Mouse (Mus musculus) ES-E14 (cell line): ENCODE measurements at regions not wholly inside any gene's neighbourhood (a gene's known extent, or its start where the extent isn't known, plus 50 kb on each side); places are given as distances from the start of the nearest gene placed in this dataset.

Experiments used
- DNase-seq: peaks from one replicate; pipeline ENCODE4 v3.0.0-alpha.2; 2013; ENCODE audit warnings: low read depth, low spot score
- H3K27ac ChIP-seq: 2 replicates; pipeline ENCODE4 v1.5.1; 2012; ENCODE audit warnings: low read depth, mild to moderate bottlenecking, low read length, moderate library complexity, mixed read lengths; ENCODE audit not compliant: poor library complexity, insufficient read depth, severe bottlenecking
- H3K36me3 ChIP-seq: 2 replicates; pipeline ENCODE4 v1.6.1; 2012; ENCODE audit warnings: mild to moderate bottlenecking, low read length, moderate library complexity, mixed read lengths; ENCODE audit not compliant: control insufficient read depth, poor library complexity, insufficient read depth, severe bottlenecking
- H3K4me1 ChIP-seq, 2 experiments: fragments of 150-350 bp in 1 of 2; sonication (generic) in 1 of 2; 2 replicates each; pipeline ENCODE4 v1.6.1; 2012; ENCODE audit warnings: low read length in 2 of 2, mild to moderate bottlenecking in 1 of 2, mixed read lengths in 1 of 2; ENCODE audit not compliant: control insufficient read depth in 2 of 2, insufficient read depth in 2 of 2, poor library complexity in 1 of 2
- H3K4me3 ChIP-seq, 2 experiments: fragments of 150-350 bp in 1 of 2; sonication (generic) in 1 of 2; 2 replicates each; pipeline ENCODE4 v1.5.1; 2012; ENCODE audit warnings: low read length in 2 of 2, low read depth in 1 of 2, mild to moderate bottlenecking in 1 of 2, mixed read lengths in 1 of 2; ENCODE audit not compliant: insufficient read depth in 1 of 2, poor library complexity in 1 of 2, severe bottlenecking in 1 of 2
- H3K9ac ChIP-seq: 2 replicates; pipeline ENCODE4 v1.6.1; 2012; ENCODE audit warnings: low read depth, mild to moderate bottlenecking, low read length, mixed read lengths; ENCODE audit not compliant: poor library complexity, insufficient read depth, severe bottlenecking
- H3K9me3 ChIP-seq: fragments of 150-350 bp; sonication (generic); 2 replicates; pipeline ENCODE4 v1.6.1; 2012; ENCODE audit warnings: low read depth, mild to moderate bottlenecking, low read length; ENCODE audit not compliant: control insufficient read depth, insufficient read depth
- CHD2 ChIP-seq: IDR thresholded peaks from 2 replicates; pipeline ENCODE4 v1.6.1; 2014; ENCODE audit warnings: mild to moderate bottlenecking, low read depth, low read length, inconsistent platforms
- HCFC1 ChIP-seq: IDR thresholded peaks from 2 replicates; pipeline ENCODE4 v1.6.1; 2012; ENCODE audit warnings: low read length, inconsistent platforms, borderline replicate concordance; ENCODE audit not compliant: insufficient read depth
- MAFK ChIP-seq: IDR thresholded peaks from 2 replicates; pipeline ENCODE4 v1.6.1; 2014; ENCODE audit warnings: mild to moderate bottlenecking, low read depth, low read length, inconsistent platforms; ENCODE audit not compliant: insufficient read depth
- ZC3H11A ChIP-seq: IDR thresholded peaks from 2 replicates; pipeline ENCODE4 v1.6.1; 2012; ENCODE audit warnings: low read depth, mild to moderate bottlenecking, inconsistent platforms, low read length, borderline replicate concordance
- ZNF384 ChIP-seq: IDR thresholded peaks from 2 replicates; pipeline ENCODE4 v1.6.1; 2012; ENCODE audit warnings: low read depth, low read length, inconsistent platforms
- in situ Hi-C, 2 experiments: fragments of 600-800 bp; cut with MboI; formaldehyde crosslinking; loops; one replicate each; pipeline ENCODE4 v1.15.1; 2025; ENCODE audit warnings: low sequenced_read_pairs in 2 of 2, inconsistent platforms in 1 of 2; ENCODE audit not compliant: unreplicated experiment in 2 of 2

DNA sequence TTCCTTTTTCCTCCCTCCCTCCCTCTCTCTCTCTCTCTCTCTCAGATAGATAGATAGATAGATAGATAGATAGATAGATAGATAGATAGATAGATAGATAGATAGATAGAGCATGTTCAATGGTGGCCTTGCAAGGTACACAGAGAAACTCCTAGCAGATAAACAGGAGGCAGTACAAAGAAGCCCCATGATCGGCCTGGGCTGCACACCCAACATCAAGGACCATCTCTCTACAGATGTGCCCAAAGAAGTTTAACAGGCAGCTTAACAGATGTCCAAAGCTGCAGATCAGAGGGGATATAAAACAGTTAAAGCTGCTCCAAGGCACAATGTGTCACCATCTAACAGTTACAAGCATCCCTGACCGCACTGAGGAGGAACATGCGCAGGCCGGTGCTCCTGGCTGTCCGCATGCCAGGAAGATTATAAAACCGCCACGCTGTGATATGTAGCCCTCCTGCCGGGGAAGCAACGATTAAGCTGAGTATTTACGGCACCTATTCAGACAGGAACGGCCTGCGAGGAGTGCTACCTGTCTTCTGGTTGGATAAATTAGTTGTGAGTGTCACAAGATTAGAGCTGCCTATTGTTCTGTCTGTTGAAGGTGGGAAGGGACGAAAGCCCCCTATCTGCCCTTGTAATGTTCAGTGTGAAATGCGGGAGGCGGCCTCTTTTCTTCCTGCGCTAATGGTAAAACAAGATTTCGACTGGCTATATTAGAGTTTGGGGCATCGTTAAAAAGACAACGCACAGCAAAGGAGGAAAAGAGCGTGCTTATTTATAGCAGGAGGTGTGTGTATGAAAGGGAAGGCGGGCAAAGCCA, 81.9 kb upstream of the Bnip2 start:
- H3K4me1 ChIP-seq, result 0 out of 4 replicates have a peak, but pooled peaks cover 0 to 2% of the 10 kb centered on the region in 2 experiments
- DNase-seq, result no peak
- H3K9me3 ChIP-seq, result no peaks in the 10 kb centered on the region
- TF ChIP-seq ZNF384 (no peak), HCFC1 (no peak), ZC3H11A (no peak), CHD2 (no peak), MAFK (no peak)
- no peak overlapping the region for H3K9ac ChIP-seq
- H3K36me3 ChIP-seq, result no peaks in the 10 kb centered on the region
- H3K4me3 ChIP-seq, result no peak overlapping the region
- in situ Hi-C loops, result no loop called here
- H3K27ac ChIP-seq, result no peak overlapping the region

DNA sequence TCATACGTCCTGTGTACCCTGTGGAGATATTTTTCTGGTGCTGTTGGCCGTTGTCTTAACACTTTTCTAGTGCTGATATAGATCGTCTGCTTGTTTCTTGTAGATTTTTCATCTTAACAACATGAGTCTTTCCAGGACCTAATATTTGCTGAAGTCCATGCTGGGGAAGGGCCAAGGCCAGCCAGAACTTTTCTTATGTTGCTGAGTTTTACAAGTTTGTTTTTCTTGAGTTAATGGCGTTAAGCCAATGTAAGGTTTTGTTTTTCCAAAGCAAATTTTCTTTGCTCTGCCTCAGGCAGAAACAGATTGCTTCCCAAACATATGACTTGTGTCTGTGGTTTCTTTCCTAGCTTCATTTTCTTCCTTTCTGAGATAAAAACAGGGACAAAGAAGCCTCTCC, 78.6 kb upstream of the Bnip2 start:
- Histone ChIP-seq H3K9me3 (no peaks in the 10 kb centered on the region), H3K4me1 (0 out of 4 replicates have a peak, but pooled peaks cover 0 to 2% of the 10 kb centered on the region in 2 experiments), H3K36me3 (no peaks in the 10 kb centered on the region), H3K27ac (no peak overlapping the region), H3K4me3 (no peak overlapping the region), H3K9ac (no peak overlapping the region)
- no peak for TF ChIP-seq HCFC1
- no peak for TF ChIP-seq ZNF384
- no peak for TF ChIP-seq ZC3H11A
- TF ChIP-seq MAFK, result no peak
- no peak for TF ChIP-seq CHD2
- DNase-seq, result no peak
- in situ Hi-C loops, result no loop called here

DNA sequence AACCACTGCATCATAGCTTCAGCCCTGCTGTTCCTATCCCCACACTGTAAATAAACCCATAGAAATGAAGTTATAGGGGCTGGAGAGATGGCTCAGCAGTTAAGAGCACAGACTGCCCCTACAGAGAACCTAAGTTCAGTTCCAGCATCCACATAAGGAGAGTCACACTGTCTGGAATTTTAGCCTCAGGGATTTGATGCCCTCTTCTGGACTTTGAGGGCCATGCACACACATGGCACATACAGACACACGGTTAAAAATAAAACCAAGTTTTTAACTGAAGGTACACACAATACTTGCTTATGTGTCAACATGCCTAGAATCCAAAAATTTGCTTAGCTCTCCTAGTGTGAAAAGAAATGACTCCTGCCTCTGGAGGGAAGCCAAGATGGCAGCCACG, 61.1 kb upstream of the Bnip2 start:
- Histone ChIP-seq H3K9ac (no peak overlapping the region), H3K4me3 (no peak overlapping the region), H3K27ac (no peak overlapping the region), H3K4me1 (no peaks in the 10 kb centered on the region), H3K9me3 (no peaks in the 10 kb centered on the region), H3K36me3 (no peaks in the 10 kb centered on the region)
- TF ChIP-seq CHD2, result no peak
- TF ChIP-seq ZNF384, result no peak
- TF ChIP-seq HCFC1, result no peak
- no peak for TF ChIP-seq ZC3H11A
- no peak for TF ChIP-seq MAFK
- DNase-seq, result no peak
- in situ Hi-C loops, result no loop called here

DNA sequence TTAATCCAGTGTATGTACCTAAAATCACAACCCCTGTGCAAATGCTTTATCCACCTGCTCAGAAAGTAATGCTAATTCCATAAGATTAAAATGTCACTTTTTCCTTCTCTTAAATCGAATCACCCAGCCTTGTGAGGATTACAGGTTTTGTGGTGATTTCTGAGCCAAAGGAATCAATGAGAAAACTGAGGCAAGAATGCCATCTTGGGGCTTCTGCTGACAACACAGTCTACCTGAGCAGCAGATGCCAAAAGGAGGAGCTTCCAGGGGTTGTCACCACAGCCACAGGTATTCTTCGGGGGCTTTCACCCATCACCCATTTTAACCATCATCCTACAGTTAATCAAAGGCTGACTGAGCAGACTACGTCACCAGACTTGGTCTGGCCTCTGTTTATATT, 51.4 kb upstream of the Bnip2 start:
- no peak overlapping the region for H3K27ac ChIP-seq
- H3K4me1 ChIP-seq, result no peaks in the 10 kb centered on the region
- in situ Hi-C loops, result no loop called here
- H3K36me3 ChIP-seq, result no peaks in the 10 kb centered on the region
- TF ChIP-seq ZNF384 (no peak), HCFC1 (no peak), ZC3H11A (no peak), CHD2 (no peak), MAFK (no peak)
- no peaks in the 10 kb centered on the region for H3K9me3 ChIP-seq
- no peak overlapping the region for H3K9ac ChIP-seq
- no peak for DNase-seq
- no peak overlapping the region for H3K4me3 ChIP-seq
